Comparison of ENCODE assay signal across 28 mouse cellular contexts in the genomic region with DNA sequence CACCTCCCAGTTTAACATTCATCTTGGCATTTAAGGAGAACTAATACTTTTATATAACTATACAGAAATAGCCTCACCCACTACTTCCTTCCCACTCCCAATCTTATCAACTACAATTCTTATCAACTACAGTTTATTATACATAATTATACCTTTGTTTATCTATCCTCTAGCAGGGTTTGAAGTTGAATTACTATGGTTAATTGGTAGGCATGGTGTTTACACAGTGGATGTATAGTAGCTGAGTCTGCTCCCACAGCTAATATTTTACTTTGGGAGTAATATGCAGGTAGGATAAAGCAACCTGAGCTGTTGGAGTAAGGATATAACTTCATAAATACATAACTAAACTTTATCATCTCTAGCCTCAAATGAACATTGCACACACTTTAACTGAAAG.
"Had no signal": no experiment of that assay in that cellular context is flagged by ENCODE, and none has a peak within 500 bp of the region (broad histone marks: within the 10 kb centered on the region; RNA-seq: fewer than 3 reads in every experiment).

No protein-coding gene starts in this region.

- H3K4me1 ChIP-seq: embryonic facial prominence, embryonic 10.5 days; embryonic facial prominence, embryonic 12.5 days; embryonic facial prominence, embryonic 13.5 days; embryonic facial prominence, embryonic 15.5 days; forebrain, embryonic 10.5 days; forebrain, embryonic 12.5 days; forebrain, embryonic 13.5 days; forebrain, embryonic 15.5 days had no signal

- H3K4me2 ChIP-seq: embryonic facial prominence, embryonic 12.5 days; embryonic facial prominence, embryonic 13.5 days; embryonic facial prominence, embryonic 15.5 days; forebrain, embryonic 12.5 days; forebrain, embryonic 13.5 days; forebrain, embryonic 15.5 days had no signal

- H3K9ac ChIP-seq: embryonic facial prominence, embryonic 12.5 days; embryonic facial prominence, embryonic 13.5 days; embryonic facial prominence, embryonic 15.5 days; forebrain, embryonic 12.5 days; forebrain, embryonic 13.5 days; forebrain, embryonic 15.5 days; forebrain, postnatal 0 days had no signal

- DNase-seq: cerebellum, adult 2 months; cerebellum, adult 8-10 months; cerebellum, adult 9-10 months; cerebellum, adult 9-11 months; cerebellum, postnatal 10 days; cerebellum, postnatal 14 days; cerebellum, postnatal 25 days; cerebellum, postnatal 36 days; embryo, embryonic 11 days; forebrain, postnatal 0 days; gastrocnemius, adult 2 months; gastrocnemius, postnatal 10 days; gastrocnemius, postnatal 14 days; gastrocnemius, postnatal 25 days; gastrocnemius, postnatal 36 days; heart, adult 11 months; heart, adult 18-20 months had no signal

- ATAC-seq: forebrain, embryonic 13.5 days; forebrain, embryonic 14.5 days; forebrain, embryonic 15.5 days; forebrain, embryonic 16.5 days; forebrain, postnatal 0 days had no signal

- H3K4me3 ChIP-seq: embryonic facial prominence, embryonic 10.5 days; embryonic facial prominence, embryonic 12.5 days; embryonic facial prominence, embryonic 13.5 days; embryonic facial prominence, embryonic 15.5 days; erythroblast, embryonic 14.5 days; forebrain, embryonic 10.5 days; forebrain, embryonic 12.5 days; forebrain, embryonic 13.5 days; forebrain, embryonic 15.5 days; gastrocnemius, adult 2 months had no signal

- H3K9me3 ChIP-seq: embryonic facial prominence, embryonic 10.5 days; embryonic facial prominence, embryonic 12.5 days; embryonic facial prominence, embryonic 13.5 days; embryonic facial prominence, embryonic 15.5 days; forebrain, embryonic 10.5 days; forebrain, embryonic 12.5 days; forebrain, embryonic 13.5 days; forebrain, embryonic 15.5 days had no signal

- H3K36me3 ChIP-seq: embryonic facial prominence, embryonic 10.5 days; embryonic facial prominence, embryonic 12.5 days; embryonic facial prominence, embryonic 13.5 days; embryonic facial prominence, embryonic 15.5 days; forebrain, embryonic 10.5 days; forebrain, embryonic 12.5 days; forebrain, embryonic 15.5 days had no signal

- H3K27me3 ChIP-seq: embryonic facial prominence, embryonic 12.5 days; embryonic facial prominence, embryonic 13.5 days; embryonic facial prominence, embryonic 15.5 days; forebrain, embryonic 12.5 days; forebrain, embryonic 13.5 days; forebrain, embryonic 15.5 days had no signal

- H3K27ac ChIP-seq: embryonic facial prominence, embryonic 10.5 days; embryonic facial prominence, embryonic 12.5 days; embryonic facial prominence, embryonic 13.5 days; embryonic facial prominence, embryonic 15.5 days; forebrain, embryonic 10.5 days; forebrain, embryonic 12.5 days; forebrain, embryonic 13.5 days; forebrain, embryonic 15.5 days; gastrocnemius, adult 2 months had no signal
